Mouse (Mus musculus) forebrain, embryonic 13.5 days (tissue): ENCODE results near the gene Cmss1. TPM values are rescaled to one million over a fixed set of nuclear protein-coding genes. Genes with fewer than 3 reads are reported as not detected.

Experiments used
- ATAC-seq: fragments of 200-750 bp; cut with Nextera tagmentation; 2 replicates; pipeline ENCODE4 v1.8.0; 2017
- H3K27ac ChIP-seq: fragments of 300-500 bp; sonication (generic); 2 replicates; pipeline ENCODE4 v1.5.1; 2015; ENCODE audit warnings: inconsistent platforms, mild to moderate bottlenecking, moderate library complexity
- H3K27me3 ChIP-seq: fragments of 300-500 bp; sonication (generic); 2 replicates; pipeline ENCODE4 v1.6.1; 2015; ENCODE audit warnings: mild to moderate bottlenecking, inconsistent platforms
- H3K36me3 ChIP-seq: fragments of 300-500 bp; sonication (generic); 2 replicates; pipeline ENCODE4 v1.6.1; 2015; ENCODE audit warnings: mild to moderate bottlenecking, inconsistent platforms; ENCODE audit not compliant: poor library complexity, severe bottlenecking
- H3K4me1 ChIP-seq: fragments of 300-500 bp; sonication (generic); 2 replicates; pipeline ENCODE4 v1.6.1; 2015; ENCODE audit warnings: inconsistent platforms
- H3K4me2 ChIP-seq: fragments of 300-500 bp; sonication (generic); 2 replicates; pipeline ENCODE4 v1.6.1; 2015; ENCODE audit warnings: inconsistent platforms, mild to moderate bottlenecking, moderate library complexity
- H3K4me3 ChIP-seq: fragments of 300-500 bp; sonication (generic); 2 replicates; pipeline ENCODE4 v1.5.1; 2015; ENCODE audit warnings: mild to moderate bottlenecking, inconsistent platforms
- H3K9ac ChIP-seq: fragments of 300-500 bp; sonication (generic); 2 replicates; pipeline ENCODE4 v1.6.1; 2015; ENCODE audit warnings: mild to moderate bottlenecking, inconsistent platforms
- H3K9me3 ChIP-seq: fragments of 300-500 bp; sonication (generic); replicated peaks from 2 replicates; pipeline ENCODE4 v1.6.1; 2016; ENCODE audit warnings: inconsistent platforms
- WGBS: fragments of 180-500 bp; shearing (Covaris S2); methylation state at CpG from one replicate; pipeline ENCODE4 v1.1.7; 2015; 5-methylcytosine and 5-hydroxymethylcytosine counted together
- polyA plus RNA-seq: library from polyadenylated mRNA; unstranded; fragments of >200 nt; fragmentation: Nextera tagmentation; extraction: Ambion mirVana; gene quantifications from 2 replicates; pipeline ENCODE4 v1.2.1, GENCODE M21; 2015

Gene Cmss1
- polyA plus RNA-seq, 1 experiment from 2014 or later, result 45.2 TPM

GRCm38 (mm10) chr16:57314236-57314635 is 292.4 kb downstream of the Cmss1 start:
- no peaks in the 10 kb centered on the region for H3K9me3 ChIP-seq
- ATAC-seq, result no peak; the same call in 1 of the 2 replicates
- H3K27me3 ChIP-seq, result no peaks in the 10 kb centered on the region
- H3K9ac ChIP-seq, result no peak overlapping the region
- no peaks in the 10 kb centered on the region for H3K36me3 ChIP-seq
- H3K27ac ChIP-seq, result no peak overlapping the region
- H3K4me1 ChIP-seq, result peaks cover 7% of the 10 kb centered on the region; the same call in 1 of the 2 replicates
- 44% methylated on average over 3 of the region's 3 CpGs for WGBS
- H3K4me2 ChIP-seq, result no peak overlapping the region
- H3K4me3 ChIP-seq, result no peak overlapping the region

- Histone ChIP-seq H3K4me2 (no peak overlapping the region), H3K4me1 (peaks cover 7% of the 10 kb centered on the region; the same call in 1 of the 2 replicates), H3K4me3 (no peak overlapping the region), H3K9me3 (no peaks in the 10 kb centered on the region), H3K36me3 (no peaks in the 10 kb centered on the region), H3K27me3 (no peaks in the 10 kb centered on the region), H3K27ac (no peak overlapping the region), H3K9ac (no peak overlapping the region)
- WGBS, result 92% methylated on average over 3 of the region's 3 CpGs
- no peak for ATAC-seq
Observed at GRCm38 (mm10) chr16:57313487-57313886, 293.2 kb downstream of the Cmss1 start.

- WGBS, result 87% methylated on average over 2 of the region's 2 CpGs
- no peaks in the 10 kb centered on the region for H3K36me3 ChIP-seq
- no peak overlapping the region for H3K27ac ChIP-seq
- no peaks in the 10 kb centered on the region for H3K9me3 ChIP-seq
- no peak overlapping the region for H3K4me3 ChIP-seq
- peaks cover 7% of the 10 kb centered on the region; the same call in 1 of the 2 replicates for H3K4me1 ChIP-seq
- H3K9ac ChIP-seq, result no peak overlapping the region
- ATAC-seq, result no peak
- H3K27me3 ChIP-seq, result no peaks in the 10 kb centered on the region
- H3K4me2 ChIP-seq, result no peak overlapping the region
Observed at GRCm38 (mm10) chr16:57312130-57312529, 294.5 kb downstream of the Cmss1 start.

- no peak for ATAC-seq
- H3K4me3 ChIP-seq, result no peak overlapping the region
- no peak overlapping the region for H3K4me2 ChIP-seq
- no peaks in the 10 kb centered on the region for H3K36me3 ChIP-seq
- WGBS, result 86% methylated on average over 6 of the region's 6 CpGs
- no peak overlapping the region for H3K27ac ChIP-seq
- H3K4me1 ChIP-seq, result no peaks in the 10 kb centered on the region
- no peak overlapping the region for H3K9ac ChIP-seq
- no peaks in the 10 kb centered on the region for H3K9me3 ChIP-seq
- no peaks in the 10 kb centered on the region for H3K27me3 ChIP-seq
Observed at GRCm38 (mm10) chr16:57305463-57305862, 301.2 kb downstream of the Cmss1 start.

- Histone ChIP-seq H3K9ac (no peak overlapping the region), H3K4me1 (no peaks in the 10 kb centered on the region), H3K9me3 (no peaks in the 10 kb centered on the region), H3K4me2 (no peak overlapping the region), H3K27ac (no peak overlapping the region), H3K27me3 (no peaks in the 10 kb centered on the region), H3K4me3 (no peak overlapping the region), H3K36me3 (no peaks in the 10 kb centered on the region)
- no peak for ATAC-seq
- WGBS, result 76% methylated on average over 19 of the region's 19 CpGs
Observed at GRCm38 (mm10) chr16:57303716-57304115, 302.9 kb downstream of the Cmss1 start.

- no peaks in the 10 kb centered on the region for H3K9me3 ChIP-seq
- no peak overlapping the region for H3K4me3 ChIP-seq
- H3K9ac ChIP-seq, result no peak overlapping the region
- WGBS, result 71% methylated on average over 25 of the region's 25 CpGs
- no peaks in the 10 kb centered on the region for H3K4me1 ChIP-seq
- no peak overlapping the region for H3K4me2 ChIP-seq
- 0 out of 2 replicates have a peak, but pooled peaks have one; percentile 10 for ATAC-seq
- H3K36me3 ChIP-seq, result no peaks in the 10 kb centered on the region
- H3K27ac ChIP-seq, result no peak overlapping the region
- no peaks in the 10 kb centered on the region for H3K27me3 ChIP-seq
Observed at GRCm38 (mm10) chr16:57302792-57303698, 303.6 kb downstream of the Cmss1 start.

GRCm38 (mm10) chr16:57301512-57302115 is 305.1 kb downstream of the Cmss1 start:
- Histone ChIP-seq H3K4me2 (no peak overlapping the region), H3K4me3 (no peak overlapping the region), H3K27ac (no peak overlapping the region), H3K36me3 (no peaks in the 10 kb centered on the region), H3K4me1 (no peaks in the 10 kb centered on the region), H3K9me3 (no peaks in the 10 kb centered on the region), H3K9ac (no peak overlapping the region), H3K27me3 (no peaks in the 10 kb centered on the region)
- 84% methylated on average over 9 of the region's 9 CpGs for WGBS
- ATAC-seq, result no peak

GRCm38 (mm10) chr16:57295216-57295934 is 311.3 kb downstream of the Cmss1 start:
- no peaks in the 10 kb centered on the region for H3K4me1 ChIP-seq
- H3K9ac ChIP-seq, result no peak overlapping the region
- no peak for ATAC-seq
- no peak overlapping the region for H3K4me2 ChIP-seq
- H3K27ac ChIP-seq, result no peak overlapping the region
- no peaks in the 10 kb centered on the region for H3K27me3 ChIP-seq
- no peak overlapping the region for H3K4me3 ChIP-seq
- no peaks in the 10 kb centered on the region for H3K9me3 ChIP-seq
- no peaks in the 10 kb centered on the region for H3K36me3 ChIP-seq
- 87% methylated on average over 10 of the region's 10 CpGs for WGBS

- Histone ChIP-seq H3K27me3 (no peaks in the 10 kb centered on the region), H3K4me2 (no peak within 1 kb of the TSS), H3K9me3 (no peaks in the 10 kb centered on the region), H3K27ac (no peak within 1 kb of the TSS), H3K36me3 (no peaks in the 10 kb centered on the region), H3K4me3 (no peak within 1 kb of the TSS), H3K4me1 (no peaks in the 10 kb centered on the region), H3K9ac (no peak within 1 kb of the TSS)
- 73% methylated on average over 2 of the region's 2 CpGs for WGBS
- no peak for ATAC-seq
Observed at GRCm38 (mm10) chr16:57292765-57293164, 313.9 kb downstream of the Cmss1 start, which contains the start of gene Tmem30c. TSS of gene Tmem30c (minus strand) at chr16:57292865.

- ATAC-seq, result no peak
- Histone ChIP-seq H3K36me3 (no peaks in the 10 kb centered on the region), H3K4me2 (no peak overlapping the region), H3K4me1 (no peaks in the 10 kb centered on the region), H3K4me3 (no peak overlapping the region), H3K9ac (no peak overlapping the region), H3K9me3 (no peaks in the 10 kb centered on the region), H3K27ac (no peak overlapping the region), H3K27me3 (no peaks in the 10 kb centered on the region)
- WGBS, result 66% methylated on average over 4 of the region's 4 CpGs
Observed at GRCm38 (mm10) chr16:57292296-57292695, 314.4 kb downstream of the Cmss1 start.

- Histone ChIP-seq H3K27ac (no peak overlapping the region), H3K9me3 (no peaks in the 10 kb centered on the region), H3K27me3 (no peaks in the 10 kb centered on the region), H3K9ac (no peak overlapping the region), H3K4me3 (no peak overlapping the region), H3K4me2 (no peak overlapping the region), H3K36me3 (no peaks in the 10 kb centered on the region), H3K4me1 (no peaks in the 10 kb centered on the region)
- no peak for ATAC-seq
- 93% methylated on average over 5 of the region's 5 CpGs for WGBS
Observed at GRCm38 (mm10) chr16:57291696-57292095, 315.0 kb downstream of the Cmss1 start.

GRCm38 (mm10) chr16:57281417-57281816 is 325.2 kb downstream of the Cmss1 start:
- no peak overlapping the region for H3K9ac ChIP-seq
- H3K4me3 ChIP-seq, result no peak overlapping the region
- WGBS, result 83% methylated on average over 8 of the region's 8 CpGs
- no peaks in the 10 kb centered on the region for H3K27me3 ChIP-seq
- H3K9me3 ChIP-seq, result no peaks in the 10 kb centered on the region
- no peaks in the 10 kb centered on the region for H3K36me3 ChIP-seq
- H3K27ac ChIP-seq, result no peak overlapping the region
- ATAC-seq, result no peak
- H3K4me2 ChIP-seq, result no peak overlapping the region
- no peaks in the 10 kb centered on the region for H3K4me1 ChIP-seq
